Mouse (Mus musculus) frontal cortex, postnatal 36 days (tissue): ENCODE measurements at regions not wholly inside any gene's neighbourhood (a gene's known extent, or its start where the extent isn't known, plus 50 kb on each side); places are given as distances from the start of the nearest gene placed in this dataset.

Experiments
- DNase-seq, 2 experiments: peaks; one replicate each; pipeline ENCODE4 v3.0.0; 2022; ENCODE audit warnings: low spot score in 2 of 2

GRCm38 (mm10) chr4:32074399-32075296, 110.8 kb downstream of the Map3k7 start:
- peak; percentile 52 to 56 for DNase-seq

GRCm38 (mm10) chr4:32076391-32076925, 112.6 kb downstream of the Map3k7 start:
- no peak for DNase-seq

GRCm38 (mm10) chr4:32083456-32083855, 119.6 kb downstream of the Map3k7 start:
- DNase-seq = no peak

- no peak for DNase-seq
Observed at GRCm38 (mm10) chr4:32084250-32084869, 120.5 kb downstream of the Map3k7 start.

- DNase-seq = no peak
Observed at GRCm38 (mm10) chr4:32085040-32085439, 121.1 kb downstream of the Map3k7 start.

GRCm38 (mm10) chr4:32091086-32091485, 127.2 kb downstream of the Map3k7 start:
- no peak for DNase-seq

GRCm38 (mm10) chr4:32092320-32093041, 128.6 kb downstream of the Map3k7 start:
- no peak for DNase-seq

GRCm38 (mm10) chr4:32098233-32098632, 134.3 kb downstream of the Map3k7 start:
- no peak for DNase-seq

GRCm38 (mm10) chr4:32101002-32101401, 137.1 kb downstream of the Map3k7 start:
- no peak for DNase-seq

GRCm38 (mm10) chr4:32106664-32107171, 131.9 kb upstream of the Bach2 start:
- peak; percentile 33 to 40 for DNase-seq

- no peak for DNase-seq
Observed at GRCm38 (mm10) chr4:32122320-32122719, 116.3 kb upstream of the Bach2 start.

- no peak for DNase-seq
Observed at GRCm38 (mm10) chr4:32126828-32127227, 111.8 kb upstream of the Bach2 start.

GRCm38 (mm10) chr4:32130594-32130993, 108.0 kb upstream of the Bach2 start:
- no peak for DNase-seq

GRCm38 (mm10) chr4:32131819-32132218, 106.8 kb upstream of the Bach2 start:
- DNase-seq = no peak

GRCm38 (mm10) chr4:32136151-32136550, 102.5 kb upstream of the Bach2 start:
- DNase-seq = no peak

GRCm38 (mm10) chr4:32137243-32137642, 101.4 kb upstream of the Bach2 start:
- no peak for DNase-seq

- no peak for DNase-seq
Observed at GRCm38 (mm10) chr4:32137966-32138365, 100.6 kb upstream of the Bach2 start.

GRCm38 (mm10) chr4:32139586-32139985, 99.0 kb upstream of the Bach2 start:
- DNase-seq = no peak

- no peak for DNase-seq
Observed at GRCm38 (mm10) chr4:32140068-32140467, 98.5 kb upstream of the Bach2 start.

- DNase-seq = no peak
Observed at GRCm38 (mm10) chr4:32142198-32142597, 96.4 kb upstream of the Bach2 start.

- DNase-seq = no peak
Observed at GRCm38 (mm10) chr4:32147146-32147545, 91.5 kb upstream of the Bach2 start.

- no peak for DNase-seq
Observed at GRCm38 (mm10) chr4:32148597-32148996, 90.0 kb upstream of the Bach2 start.
